Mouse (Mus musculus) frontal cortex, postnatal 25 days (tissue): ENCODE data around the gene Hist1h2ak.
"Not testable (repeated sequence)": the region's sequence is repeated elsewhere in the genome, so short reads cannot be mapped to it uniquely, and the experiment has no call there.

ENCODE experiments used
- DNase-seq, 2 experiments: peaks; one replicate each; pipeline ENCODE4 v3.0.0; 2022; ENCODE audit warnings: low spot score in 2 of 2

Gene Hist1h2ak

GRCm38 (mm10) chr13:21755707-21756106 lies 2.1 kb upstream of the Hist1h2ak start:
- no peak for DNase-seq

GRCm38 (mm10) chr13:21754294-21755001 lies 821 bp upstream of the Hist1h2ak start:
- not testable (repeated sequence) for DNase-seq

GRCm38 (mm10) chr13:21753051-21753523 lies 540 bp downstream of the Hist1h2ak start:
- no peak for DNase-seq

- DNase-seq = no peak
Observed at GRCm38 (mm10) chr13:21752356-21752755, 1.3 kb downstream of the Hist1h2ak start.

- no peak for DNase-seq
Observed at GRCm38 (mm10) chr13:21751827-21752226, 1.8 kb downstream of the Hist1h2ak start.

GRCm38 (mm10) chr13:21751417-21751816 lies 2.2 kb downstream of the Hist1h2ak start:
- DNase-seq = no peak

- DNase-seq = peak; percentile 90
Observed at GRCm38 (mm10) chr13:21750159-21751017, 3.2 kb downstream of the Hist1h2ak start, which contains the start of gene Hist1h4k. Gene Hist1h4k, minus strand, starts transcription at chr13:21750505.

GRCm38 (mm10) chr13:21749387-21750158 lies 4.1 kb downstream of the Hist1h2ak start:
- DNase-seq = no peak

- DNase-seq = no peak
Observed at GRCm38 (mm10) chr13:21745006-21745405, 8.6 kb downstream of the Hist1h2ak start.

- DNase-seq = peak; percentile 58 to 69
Observed at GRCm38 (mm10) chr13:21734906-21735767, 18.5 kb downstream of the Hist1h2ak start, which contains the start of gene Hist1h4j. Gene Hist1h4j, plus strand, starts transcription at chr13:21735064.

- peak; percentile 42 to 61 for DNase-seq
Observed at GRCm38 (mm10) chr13:21734010-21734905, 19.4 kb downstream of the Hist1h2ak start.

- no peak for DNase-seq
Observed at GRCm38 (mm10) chr13:21733466-21733865, 20.2 kb downstream of the Hist1h2ak start.

GRCm38 (mm10) chr13:21729544-21729943 lies 24.1 kb downstream of the Hist1h2ak start:
- DNase-seq = no peak

- no peak for DNase-seq
Observed at GRCm38 (mm10) chr13:21727948-21728572, 25.6 kb downstream of the Hist1h2ak start.

GRCm38 (mm10) chr13:21722993-21723836 lies 30.4 kb downstream of the Hist1h2ak start:
- DNase-seq = no peak

GRCm38 (mm10) chr13:21722373-21722925 lies 31.2 kb downstream of the Hist1h2ak start:
- DNase-seq = no peak

- DNase-seq = peak; percentile 37 to 58
Observed at GRCm38 (mm10) chr13:21721757-21722372, 31.8 kb downstream of the Hist1h2ak start, which contains the start of gene Hist1h2bm. Gene Hist1h2bm, plus strand, starts transcription at chr13:21722044.
